Mouse (Mus musculus) ZHBTc4 (cell line): ENCODE results near the gene Galns.
A peak's percentile ranks its signal among the peaks of the same experiment; 100 is the strongest.

Source experiments
- DNase-seq: peaks from one replicate; pipeline ENCODE4 v3.0.0-alpha.2; 2011; ENCODE audit warnings: low read depth, low spot score

The Galns gene

DNA sequence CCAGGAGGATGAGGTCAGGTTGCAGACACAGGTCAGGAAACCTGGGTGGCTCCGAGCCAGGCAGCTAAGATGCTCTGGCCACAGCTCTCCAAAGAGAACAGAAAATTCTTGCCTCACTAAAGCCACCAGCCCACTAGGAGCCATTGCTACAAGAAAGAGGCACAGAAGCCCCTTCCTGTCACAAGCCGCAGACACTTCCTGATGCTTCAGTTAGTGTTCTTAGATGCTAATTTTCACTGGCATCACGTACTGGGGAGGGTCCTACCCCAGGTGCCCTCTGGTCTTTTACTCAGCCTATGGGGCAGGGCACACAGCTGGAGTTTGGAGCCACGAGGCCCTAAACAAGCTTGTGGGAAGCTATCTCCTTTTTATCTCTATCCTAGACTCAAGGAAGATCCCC lies 15.2 kb downstream of the Galns start:
- no peak for DNase-seq

DNA sequence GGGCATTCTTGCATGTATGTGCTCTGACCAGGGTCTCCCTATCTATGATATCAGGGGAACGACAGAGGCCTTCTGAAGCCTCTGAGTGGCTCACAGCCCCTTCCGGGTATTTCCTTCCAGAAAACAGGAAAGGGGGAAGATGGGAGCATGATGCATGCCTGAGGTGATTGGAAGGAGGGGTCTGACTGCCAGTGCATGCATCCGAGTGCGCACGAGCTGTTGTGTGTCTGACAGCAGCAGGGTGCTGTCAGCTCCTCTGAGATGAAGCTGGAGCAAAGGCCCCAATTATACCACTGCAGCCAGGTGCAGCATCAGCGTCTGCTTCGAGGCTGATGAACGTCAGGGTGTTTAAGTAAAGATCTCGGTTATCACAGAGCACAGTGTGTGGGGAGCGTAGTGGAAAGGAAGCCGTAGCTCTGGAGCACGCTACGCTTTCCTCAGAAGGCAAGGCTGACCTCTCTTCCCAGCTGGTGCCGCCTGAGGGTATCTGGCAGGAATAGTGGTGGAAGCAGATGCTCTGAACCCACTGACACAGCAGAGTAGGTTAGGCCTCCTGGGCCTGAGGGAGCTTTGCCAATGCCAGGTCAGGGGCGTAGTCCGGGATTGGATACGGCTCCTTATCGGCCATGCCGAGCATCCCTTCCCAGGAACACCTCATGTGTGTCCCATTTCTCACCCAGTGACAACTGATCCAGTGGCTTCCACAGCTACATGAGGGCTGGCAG lies 17.3 kb downstream of the Galns start:
- DNase-seq, result no peak

DNA sequence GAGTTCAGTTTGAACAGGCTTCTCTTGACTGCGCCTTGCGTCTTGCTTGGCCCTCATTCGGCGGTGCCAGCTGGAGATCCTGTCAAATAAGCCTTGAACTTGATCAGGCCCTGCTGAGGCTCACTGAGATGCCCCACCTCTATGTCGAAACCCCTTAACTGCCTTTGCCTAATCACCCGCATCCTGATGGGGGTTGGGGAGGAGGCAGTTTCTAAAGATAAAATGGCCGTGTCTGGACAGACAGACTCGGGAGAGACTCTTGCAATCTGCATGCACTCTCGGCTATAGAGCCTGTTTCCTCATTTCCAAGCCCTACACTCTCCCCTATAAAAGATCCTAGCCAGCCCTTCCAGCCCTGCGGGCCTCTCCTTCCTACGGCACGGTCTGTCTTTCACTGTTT lies 18.0 kb downstream of the Galns start:
- DNase-seq, result no peak

DNA sequence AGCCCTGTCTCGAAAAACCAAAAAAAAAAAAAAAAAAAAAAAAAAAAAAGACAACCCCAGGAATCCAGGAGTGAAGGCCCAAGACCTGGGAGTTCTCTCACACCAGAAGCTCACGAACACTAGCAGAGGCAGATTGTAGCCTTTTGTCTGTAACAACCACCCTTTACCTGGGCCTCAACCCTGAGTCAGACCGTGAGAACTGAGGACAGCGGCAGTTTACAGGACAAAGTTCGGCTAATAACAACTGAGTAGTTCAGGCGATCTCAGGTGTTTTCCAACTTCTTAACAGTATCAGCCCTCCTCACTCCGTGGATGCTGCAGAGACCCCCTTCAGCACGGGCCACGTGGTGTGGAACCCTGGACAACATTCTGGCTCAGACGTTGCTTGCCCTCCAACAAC lies 24.5 kb downstream of the Galns start:
- no peak for DNase-seq

DNA sequence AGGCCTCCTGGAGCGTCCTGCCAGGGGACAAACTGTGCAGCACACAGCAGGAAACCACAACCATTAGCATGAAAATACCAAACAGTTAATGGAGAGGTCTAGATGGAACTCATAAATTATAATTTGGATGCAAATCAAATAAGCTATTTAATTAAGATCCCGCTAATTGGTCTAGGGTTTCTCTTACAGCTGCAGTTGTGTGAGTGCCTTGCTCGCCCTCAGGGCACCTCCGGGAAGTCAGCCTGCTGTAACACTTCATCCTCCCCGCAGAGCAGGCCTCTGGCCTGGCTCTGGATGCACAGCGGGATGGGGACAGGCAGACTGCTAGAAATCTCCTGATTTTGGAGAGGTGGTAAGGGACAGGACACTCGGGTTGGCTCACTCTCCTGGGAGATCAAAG lies 25.1 kb downstream of the Galns start:
- DNase-seq, result peak; percentile 28

DNA sequence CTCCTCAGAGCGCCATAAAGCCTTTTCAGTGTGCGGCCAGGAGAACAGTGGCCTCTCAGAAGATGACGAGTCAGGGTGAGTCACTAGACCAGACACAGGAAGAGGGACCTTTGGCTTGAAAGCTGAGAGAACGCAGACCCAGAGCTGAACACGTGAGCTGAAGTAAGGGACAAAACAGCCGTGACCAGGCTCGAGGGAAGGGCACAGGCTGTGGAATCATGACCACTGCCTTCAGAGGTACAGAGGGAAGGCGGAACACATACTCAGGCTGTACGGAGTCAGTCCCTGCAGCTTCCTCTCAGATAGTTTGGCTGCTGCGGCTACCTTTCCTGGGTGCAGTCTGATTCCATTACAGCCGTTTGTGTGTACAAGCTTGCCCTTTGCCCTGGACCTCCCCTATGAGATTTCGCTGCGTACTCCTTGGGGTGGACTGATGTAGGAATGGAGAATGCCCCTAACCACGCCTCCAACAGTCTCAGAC lies 25.8 kb downstream of the Galns start:
- no peak for DNase-seq

DNA sequence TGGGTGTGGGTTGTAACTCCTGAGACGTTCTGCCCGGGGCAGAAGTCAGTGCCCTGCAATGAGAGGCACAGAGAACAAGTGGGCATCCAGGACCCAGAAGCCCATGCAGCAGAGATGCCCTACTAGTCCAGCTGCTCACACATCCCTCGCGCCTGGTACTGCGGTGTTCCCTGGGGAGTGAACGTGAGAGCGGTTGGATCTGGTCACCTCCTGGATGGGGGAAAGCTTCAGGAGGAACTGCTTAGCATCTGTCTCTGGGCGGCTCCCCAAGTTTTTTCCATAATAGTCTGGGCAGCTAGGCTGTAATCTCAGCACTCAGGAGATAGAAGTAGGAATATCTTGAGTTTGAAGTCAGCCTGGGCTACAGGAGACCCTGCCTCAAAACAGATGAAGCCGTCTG lies 26.3 kb downstream of the Galns start:
- no peak for DNase-seq

DNA sequence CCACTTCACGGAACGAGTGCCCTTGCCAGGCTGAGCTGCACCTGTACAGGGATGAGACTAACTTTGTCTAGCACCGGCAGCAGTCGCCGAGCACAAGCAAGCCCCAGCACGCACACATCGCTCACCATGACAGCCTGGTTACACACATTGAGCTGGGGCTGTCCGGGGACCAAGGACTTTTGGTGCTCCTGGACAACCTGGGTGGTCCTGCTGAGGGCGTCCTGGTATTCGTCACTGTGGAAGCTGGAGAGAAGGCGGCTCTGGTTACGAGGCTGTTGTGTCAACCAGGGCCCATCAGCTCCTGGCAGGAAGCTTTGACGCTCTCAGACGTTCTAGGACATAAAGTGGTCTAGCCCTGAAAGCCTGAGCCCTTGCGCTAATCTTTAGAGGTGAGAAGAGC lies 30.3 kb downstream of the Galns start:
- peak; percentile 38 for DNase-seq

DNA sequence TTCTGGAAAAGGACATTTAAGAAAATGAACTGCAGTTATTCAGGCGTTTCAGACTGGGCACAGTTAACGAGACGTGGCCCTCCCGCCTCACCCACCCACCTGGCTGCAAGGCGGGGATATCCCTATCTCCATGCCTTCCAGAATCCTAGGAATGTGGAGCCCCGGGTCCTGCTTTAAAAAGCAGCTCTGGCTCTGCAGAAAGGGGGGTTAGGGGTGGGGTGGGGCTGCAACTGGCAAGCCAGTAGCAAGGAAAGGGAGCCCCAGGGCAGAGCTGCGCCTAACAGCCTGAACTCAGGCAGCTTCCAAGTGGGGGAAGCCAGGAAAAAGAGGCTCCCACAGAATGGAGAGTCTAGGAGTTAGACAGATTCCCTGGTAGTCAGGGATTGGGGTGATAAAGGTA lies 32.1 kb downstream of the Galns start:
- peak; percentile 75 for DNase-seq

DNA sequence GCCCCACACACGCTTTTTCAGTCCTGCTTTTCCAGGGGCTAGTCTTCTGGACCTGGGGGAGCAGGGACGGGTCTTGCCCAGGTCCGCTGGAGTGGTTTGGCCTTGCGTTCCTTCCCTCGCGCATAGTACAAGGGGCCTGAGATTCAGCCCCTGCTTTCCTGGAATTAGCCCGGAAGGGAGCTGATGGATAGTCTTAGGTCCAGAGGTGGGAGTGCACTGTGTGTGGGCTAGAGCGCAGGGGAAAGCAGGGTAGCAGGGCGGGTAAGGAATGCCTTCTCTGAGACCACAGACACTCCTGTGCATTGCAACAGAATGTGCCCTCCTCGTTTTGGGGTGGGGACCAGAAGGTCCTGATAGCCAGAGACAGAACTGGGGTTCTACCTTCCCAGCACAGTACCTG lies 34.1 kb downstream of the Galns start:
- no peak for DNase-seq

DNA sequence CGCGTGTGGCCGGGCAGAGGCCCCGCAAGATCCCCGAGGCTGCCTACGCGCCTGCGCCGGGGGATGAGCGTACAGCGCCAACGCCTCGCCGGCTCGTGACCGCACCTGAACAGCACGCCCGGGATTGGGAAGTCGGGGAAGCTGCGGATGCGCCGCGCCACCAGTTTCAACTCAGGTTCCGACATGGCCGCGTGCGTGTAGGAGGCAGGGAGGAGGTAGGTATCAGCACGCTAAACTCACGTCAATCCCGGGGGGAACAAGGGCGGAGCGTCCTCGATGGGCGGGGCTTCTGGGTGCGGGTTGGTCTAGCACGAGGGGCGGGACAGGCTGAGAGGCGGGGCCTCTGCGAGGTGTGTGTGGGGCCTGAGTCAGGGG lies 34.6 kb downstream of the Galns start, which contains the start of gene Aprt:
TSS of gene Aprt (minus strand) at position 262 of the 375 bp plus-strand sequence.
- peak; percentile 98 for DNase-seq

DNA sequence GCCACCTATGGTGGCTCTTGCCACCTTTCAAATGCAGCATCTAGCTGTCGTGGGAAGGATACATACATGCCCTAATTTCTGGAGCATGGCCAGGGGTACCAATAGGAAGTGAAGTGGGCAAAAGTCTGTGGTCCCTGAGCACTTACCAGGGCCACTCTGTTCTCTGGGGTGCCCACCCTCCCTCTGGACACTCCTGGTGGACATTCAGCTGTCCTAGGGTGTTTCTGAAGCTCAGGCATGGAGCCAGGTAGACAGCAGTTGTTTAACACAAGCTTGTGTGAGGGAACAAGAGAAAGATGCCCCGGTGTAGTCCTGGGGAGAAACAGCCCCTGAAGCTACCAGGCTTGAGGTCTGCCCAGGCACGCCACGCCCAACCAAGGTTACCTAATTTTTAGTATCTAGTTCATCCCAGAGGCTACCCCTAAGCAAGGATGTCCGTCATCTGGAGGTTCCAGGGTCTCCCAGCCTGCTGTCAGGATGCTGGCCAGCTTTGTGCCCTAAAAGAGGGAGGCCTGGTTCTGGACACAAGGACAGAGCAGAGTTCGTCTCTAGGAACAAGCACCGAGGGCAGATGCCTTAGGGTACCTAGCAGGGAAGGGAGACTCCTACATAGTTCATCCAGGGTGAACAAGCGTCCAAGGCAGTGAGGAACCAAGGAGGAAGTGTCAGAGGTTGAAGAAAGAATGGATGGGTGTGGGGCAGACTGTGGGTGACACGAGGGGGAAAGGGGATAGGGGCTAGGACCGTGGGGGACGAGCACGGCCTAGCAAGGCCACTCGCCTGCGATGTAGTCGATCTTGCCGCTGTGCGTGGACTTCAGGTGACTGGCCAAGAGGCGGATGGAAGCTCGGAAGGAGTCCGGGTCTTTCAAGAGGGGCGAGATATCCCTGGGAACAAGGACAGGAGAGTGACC lies 35.3 kb downstream of the Galns start:
- peak; percentile 16 for DNase-seq

DNA sequence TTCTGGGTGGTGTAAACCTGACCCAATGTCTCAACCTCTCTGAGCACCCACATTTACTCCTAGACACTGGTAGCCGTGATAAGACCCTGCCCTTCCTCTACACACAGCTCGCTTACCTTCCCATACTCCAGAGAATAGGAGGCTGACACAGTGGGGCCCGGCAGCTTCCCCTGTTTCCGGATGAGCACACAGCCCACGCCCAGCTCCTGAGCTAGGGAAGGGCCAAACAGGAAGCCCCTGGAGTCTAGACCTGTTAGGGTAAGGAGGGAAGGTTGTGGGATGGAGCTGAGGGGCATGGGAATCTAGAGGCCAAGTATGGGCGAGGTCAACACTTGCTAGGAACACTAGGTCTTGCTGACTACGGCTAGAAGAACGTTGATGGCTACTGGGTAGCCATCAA lies 36.0 kb downstream of the Galns start:
- DNase-seq, result no peak

DNA sequence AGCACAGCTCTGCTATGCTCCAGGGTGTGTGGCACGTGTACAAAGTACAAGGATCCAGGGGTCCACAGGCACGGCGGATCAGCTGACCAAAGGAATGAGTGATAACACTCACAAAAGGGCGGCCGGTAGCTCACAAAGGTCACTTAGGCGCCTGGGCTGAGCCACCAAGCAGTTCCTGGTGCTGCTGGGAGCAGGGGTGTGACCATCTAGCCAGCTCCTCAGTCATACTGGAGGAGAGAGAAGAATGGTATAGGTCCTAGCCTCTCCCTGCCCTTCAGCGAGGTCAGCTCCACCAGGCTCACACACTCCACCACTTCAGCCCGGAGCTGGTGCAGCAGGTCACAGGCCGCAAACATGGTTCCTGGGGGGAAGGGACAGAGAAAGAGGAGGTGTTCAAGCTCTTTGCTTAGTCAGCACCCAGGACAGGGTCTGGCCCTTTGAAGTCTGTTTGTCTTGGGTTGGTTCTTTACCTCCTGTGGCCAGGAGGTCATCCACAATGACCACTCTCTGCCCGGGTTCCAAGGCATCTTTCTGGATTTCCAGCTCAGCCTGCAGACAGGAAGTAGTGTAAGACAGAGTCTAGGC lies 36.5 kb downstream of the Galns start:
- peak; percentile 74 for DNase-seq

DNA sequence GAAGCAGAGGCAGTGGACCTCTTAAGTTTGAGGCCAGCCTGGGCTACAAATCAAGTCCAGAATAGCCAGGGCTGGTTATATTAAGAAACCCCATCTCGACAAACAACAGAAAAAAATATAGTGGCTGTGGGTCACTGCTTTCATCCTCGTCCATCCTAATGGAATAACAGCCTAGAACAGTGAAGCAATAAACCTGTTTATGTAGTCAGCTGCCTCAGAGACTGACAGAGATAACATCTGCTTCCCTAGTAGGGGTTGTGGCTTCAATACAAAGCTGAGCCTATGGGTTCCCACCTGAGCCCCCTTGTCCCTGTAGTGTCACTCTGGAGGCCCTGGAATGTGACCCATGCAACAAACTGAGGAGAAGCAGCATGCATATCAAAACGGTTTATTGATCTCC lies 37.0 kb downstream of the Galns start:
- no peak for DNase-seq

DNA sequence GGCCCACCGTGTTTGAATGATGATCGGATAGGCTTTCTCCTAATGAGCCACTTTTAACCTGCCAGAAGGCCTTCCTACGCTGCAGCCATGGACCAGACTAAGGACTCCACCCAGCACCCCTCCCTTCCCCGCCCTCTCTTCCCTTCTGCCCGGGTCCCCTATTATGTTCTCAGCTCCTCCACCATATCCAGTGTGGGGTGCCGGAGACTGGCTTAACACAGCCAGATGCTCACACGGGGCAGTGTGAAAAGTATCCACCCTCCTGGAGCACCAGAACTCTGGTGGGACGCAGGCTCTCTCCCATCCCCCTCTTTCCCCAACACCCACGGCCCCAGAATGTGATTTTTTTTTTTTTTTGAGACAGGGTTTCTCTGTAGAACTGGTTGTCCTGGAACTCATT lies 37.7 kb downstream of the Galns start:
- DNase-seq, result peak; percentile 15

DNA sequence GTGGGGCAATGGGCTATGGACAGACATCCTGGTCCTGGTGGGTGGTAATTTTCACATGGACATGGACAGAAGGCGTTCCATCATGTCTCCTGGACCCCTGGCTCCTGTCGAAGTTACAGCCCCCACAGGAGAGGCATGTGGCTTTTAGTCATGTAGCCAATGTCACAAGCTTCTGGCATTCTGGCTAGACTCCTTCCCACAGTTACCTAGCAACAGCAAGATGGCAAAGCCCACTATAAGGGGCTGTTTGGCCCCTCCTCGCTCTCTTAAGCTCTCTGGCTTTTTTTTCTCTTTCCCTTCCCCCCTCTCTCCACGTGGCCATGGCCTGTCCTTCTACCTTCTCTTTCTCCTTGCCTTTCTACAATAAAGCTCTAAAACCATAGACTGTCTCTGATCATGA lies 38.1 kb downstream of the Galns start:
- DNase-seq, result peak; percentile 28

DNA sequence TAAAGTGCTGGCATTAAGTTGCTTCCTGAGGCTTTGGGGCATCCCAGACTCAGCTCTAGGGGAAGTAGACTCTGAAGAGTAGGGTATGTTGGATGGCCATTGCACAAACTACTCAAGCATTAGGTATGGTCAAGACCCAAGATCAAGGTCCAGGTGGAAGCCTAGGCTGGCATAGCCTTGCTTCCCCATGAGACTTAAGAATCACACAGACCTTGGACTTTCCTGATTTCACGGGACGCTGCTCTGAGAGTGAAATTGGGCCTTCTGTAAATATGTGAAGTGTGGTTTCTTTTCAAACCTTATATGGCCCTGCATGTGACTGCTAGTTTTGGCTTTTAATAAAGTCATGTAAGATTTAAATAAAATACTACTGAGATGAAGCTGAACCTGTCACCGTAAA lies 38.5 kb downstream of the Galns start:
- no peak for DNase-seq

DNA sequence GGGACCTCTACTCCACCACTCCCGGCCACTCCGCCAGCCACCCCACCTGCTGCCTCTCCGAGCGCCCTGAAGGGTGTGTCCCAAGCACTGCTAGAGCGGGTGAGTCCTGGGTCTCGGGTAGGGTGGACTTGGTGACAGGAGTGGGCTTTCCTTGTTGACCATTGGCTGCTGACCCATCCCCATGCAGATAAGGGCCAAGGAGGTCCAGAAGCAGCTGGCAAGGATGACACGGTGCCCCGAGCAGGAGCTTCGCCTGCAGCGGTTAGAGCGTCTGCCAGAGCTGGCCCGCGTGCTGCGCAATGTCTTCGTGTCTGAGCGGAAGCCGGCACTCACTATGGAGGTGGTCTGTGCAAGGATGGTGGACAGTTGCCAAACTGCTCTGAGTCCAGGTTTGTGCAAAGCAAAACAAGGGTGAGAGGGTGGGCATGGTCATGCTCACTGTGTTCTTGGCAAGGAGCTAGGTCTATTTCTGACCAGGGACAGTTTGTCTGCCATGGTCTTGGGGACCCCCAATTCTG lies 39.5 kb downstream of the Galns start:
- peak; percentile 26 for DNase-seq

DNA sequence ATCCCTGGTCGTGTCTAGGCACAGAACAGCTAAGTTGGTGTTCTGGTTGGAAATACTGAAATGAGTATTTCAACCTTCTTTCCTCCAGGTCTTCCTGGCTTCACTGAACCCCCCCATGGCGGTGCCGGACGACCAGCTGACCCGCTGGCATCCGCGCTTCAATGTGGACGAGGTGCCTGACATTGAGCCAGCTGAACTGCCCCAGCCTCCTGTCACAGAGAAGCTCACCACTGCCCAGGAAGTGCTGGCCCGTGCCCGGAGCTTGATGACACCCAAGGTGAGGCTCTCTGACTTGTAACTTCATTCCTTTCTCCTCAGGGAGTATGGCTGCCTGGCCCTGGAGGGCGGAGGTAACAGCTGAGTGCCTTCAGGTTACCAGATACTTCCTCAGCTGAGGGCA lies 40.1 kb downstream of the Galns start:
- DNase-seq, result no peak

DNA sequence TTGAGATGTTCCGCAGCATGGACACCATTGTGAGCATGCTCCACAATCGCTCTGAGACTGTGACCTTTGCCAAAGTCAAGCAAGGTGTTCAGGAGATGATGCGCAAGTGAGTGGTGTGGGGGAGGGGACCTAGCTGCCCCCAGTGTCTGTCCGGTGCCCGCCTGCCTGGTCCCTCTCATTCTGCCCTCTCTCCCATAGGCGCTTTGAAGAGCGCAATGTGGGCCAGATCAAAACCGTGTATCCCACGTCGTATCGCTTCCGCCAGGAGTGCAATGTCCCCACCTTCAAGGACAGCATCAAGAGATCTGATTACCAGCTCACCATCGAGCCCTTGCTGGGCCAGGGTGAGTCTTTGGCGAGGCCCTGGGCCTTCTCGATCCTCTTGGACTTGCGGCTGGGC lies 41.3 kb downstream of the Galns start:
- DNase-seq, result peak; percentile 17

DNA sequence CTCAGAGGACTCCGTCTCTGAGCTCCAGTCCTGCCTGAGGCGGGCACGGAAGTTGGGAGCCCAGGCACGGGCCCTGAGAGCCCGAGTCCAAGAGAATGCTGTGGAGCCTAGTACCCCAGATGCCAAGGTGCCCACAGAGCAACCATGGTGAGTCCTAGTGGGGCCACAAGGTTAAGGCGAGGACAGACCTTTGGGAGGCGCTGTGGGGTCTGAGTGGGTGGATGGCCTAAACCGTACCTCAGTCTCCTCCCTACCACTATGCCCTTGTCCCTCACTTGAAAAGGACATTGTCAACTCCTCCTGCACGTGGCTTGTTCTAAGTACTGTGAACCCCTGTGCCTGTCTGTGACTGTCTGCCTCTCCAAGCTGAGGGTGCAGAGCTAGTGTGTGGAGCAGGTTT lies 41.9 kb downstream of the Galns start:
- peak; percentile 29 for DNase-seq
